Mouse (Mus musculus) forebrain, embryonic 11.5 days (tissue): Measurements from ENCODE around the gene Inf2. TPM values are rescaled to one million over a fixed set of nuclear protein-coding genes. Genes with fewer than 3 reads are reported as not detected.
A peak's percentile ranks its signal among the peaks of the same experiment; 100 is the strongest.

Experiments used
- ATAC-seq: fragments of 200-750 bp; cut with Nextera tagmentation; replicated peaks from 2 replicates; pipeline ENCODE4 v1.8.0; 2017; ENCODE audit warnings: moderate TSS enrichment; ENCODE audit not compliant: low FRiP score
- DNase-seq: peaks from one replicate; pipeline ENCODE4 v3.0.0-alpha.2; 2017; ENCODE audit warnings: low spot score
- H3K27ac ChIP-seq: fragments of 300-500 bp; sonication (generic); 2 replicates; pipeline ENCODE4 v1.5.1; 2014; ENCODE audit warnings: low read depth, low read length
- H3K27me3 ChIP-seq: fragments of 300-500 bp; sonication (generic); 2 replicates; pipeline ENCODE4 v1.6.1; 2014; ENCODE audit warnings: mild to moderate bottlenecking, low read length, mixed read lengths; ENCODE audit not compliant: control insufficient read depth, insufficient read depth
- H3K36me3 ChIP-seq: fragments of 300-500 bp; sonication (generic); 2 replicates; pipeline ENCODE4 v1.6.1; 2014; ENCODE audit warnings: mild to moderate bottlenecking, low read length, moderate library complexity, mixed read lengths; ENCODE audit not compliant: control insufficient read depth, insufficient read depth
- H3K4me1 ChIP-seq: fragments of 300-500 bp; sonication (generic); replicated peaks from 2 replicates; pipeline ENCODE4 v1.6.1; 2014; ENCODE audit warnings: low read length, mixed read lengths; ENCODE audit not compliant: control insufficient read depth, insufficient read depth
- H3K4me2 ChIP-seq: fragments of 300-500 bp; sonication (generic); 2 replicates; pipeline ENCODE4 v1.6.1; 2014; ENCODE audit warnings: low read depth, mild to moderate bottlenecking, low read length, moderate library complexity, mixed read lengths; ENCODE audit not compliant: severe bottlenecking
- H3K4me3 ChIP-seq: fragments of 300-500 bp; sonication (generic); 2 replicates; pipeline ENCODE4 v1.5.1; 2014; ENCODE audit warnings: low read depth, low read length
- H3K9ac ChIP-seq: fragments of 300-500 bp; sonication (generic); 2 replicates; pipeline ENCODE4 v1.6.1; 2014; ENCODE audit warnings: low read length
- H3K9me3 ChIP-seq: fragments of 300-500 bp; sonication (generic); 2 replicates; pipeline ENCODE4 v1.6.1; 2016; ENCODE audit warnings: low read length, mixed read lengths; ENCODE audit not compliant: control insufficient read depth
- WGBS: fragments of 180-500 bp; shearing (Covaris S2); extraction: QIAGEN DNeasy Blood & Tissue Kit; methylation state at CpG from one replicate; pipeline ENCODE4 v1.1.7; 2014; 5-methylcytosine and 5-hydroxymethylcytosine counted together
- polyA plus RNA-seq: library from polyadenylated mRNA; unstranded; fragments of >200 nt; fragmentation: Nextera tagmentation; extraction: Ambion mirVana; gene quantifications from 2 replicates; pipeline ENCODE4 v1.2.1, GENCODE M21; 2014

Gene Inf2
- polyA plus RNA-seq, 1 experiment from 2014 or later: 1.6 TPM

GRCm38 (mm10) chr12:112587125-112588124 lies 1.2 kb upstream of the Inf2 start:
- no peaks in the 10 kb centered on the region for H3K9me3 ChIP-seq
- no peak overlapping the region for H3K4me2 ChIP-seq
- H3K27ac ChIP-seq: no peak overlapping the region
- 86% methylated on average over 14 of the region's 14 CpGs for WGBS
- H3K4me3 ChIP-seq: no peak overlapping the region
- ATAC-seq (no peak), DNase-seq (no peak)
- peaks cover 26% of the 10 kb centered on the region for H3K27me3 ChIP-seq
- no peaks in the 10 kb centered on the region for H3K36me3 ChIP-seq
- peaks cover 7% of the 10 kb centered on the region; the same call in 1 of the 2 replicates for H3K4me1 ChIP-seq
- no peak overlapping the region for H3K9ac ChIP-seq

- Histone ChIP-seq H3K4me2 (peak overlapping the region; percentile 91), H3K4me3 (peak overlapping the region; percentile 48; the same call in 1 of the 2 replicates), H3K9ac (peak overlapping the region; percentile 55; the same call in 1 of the 2 replicates), H3K36me3 (no peaks in the 10 kb centered on the region), H3K27ac (no peak overlapping the region), H3K27me3 (peaks cover 26% of the 10 kb centered on the region), H3K4me1 (peaks cover 7% of the 10 kb centered on the region; the same call in 1 of the 2 replicates), H3K9me3 (no peaks in the 10 kb centered on the region)
- DNase-seq (no peak), ATAC-seq (no peak)
- 64% methylated on average over 8 of the region's 8 CpGs for WGBS
Observed at GRCm38 (mm10) chr12:112589491-112590191, 1.1 kb downstream of the Inf2 start.

DNA sequence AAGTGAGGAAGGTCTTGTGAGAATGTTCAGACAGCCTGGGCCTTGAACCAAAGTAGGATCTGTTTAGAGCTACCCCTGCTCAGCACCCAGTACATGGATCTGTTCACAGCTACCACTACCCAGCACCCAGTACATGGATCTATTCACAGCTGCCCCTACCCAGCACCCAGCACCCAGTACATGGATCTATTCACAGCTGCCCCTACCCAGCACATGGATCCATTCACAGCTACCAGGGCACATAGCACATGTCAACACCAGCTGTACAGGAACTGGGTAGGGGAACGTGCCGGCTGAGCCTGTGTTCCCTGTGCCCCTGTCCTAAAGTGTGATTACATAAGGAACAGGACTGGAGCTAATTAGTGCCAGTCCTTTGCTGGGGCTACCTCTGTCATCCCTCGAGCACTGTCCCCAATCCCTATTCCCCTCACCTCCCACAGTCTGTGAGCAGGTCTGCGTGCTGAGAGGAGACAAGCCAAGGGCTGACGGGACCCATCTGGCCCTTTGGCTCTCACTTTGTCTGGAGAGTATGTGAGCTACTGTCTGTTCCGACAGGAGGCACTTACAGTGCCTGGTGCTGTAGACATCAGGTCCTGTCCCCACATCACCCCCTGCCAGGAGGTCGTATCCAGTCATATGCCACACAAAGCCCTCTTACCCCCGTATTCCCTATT lies 2.1 kb downstream of the Inf2 start:
- Histone ChIP-seq H3K9me3 (no peaks in the 10 kb centered on the region), H3K4me1 (peaks cover 7% of the 10 kb centered on the region; the same call in 1 of the 2 replicates), H3K27ac (no peak overlapping the region), H3K9ac (no peak overlapping the region), H3K4me2 (no peak overlapping the region), H3K4me3 (no peak overlapping the region), H3K27me3 (peaks cover 26% of the 10 kb centered on the region), H3K36me3 (no peaks in the 10 kb centered on the region)
- WGBS: 81% methylated on average over 8 of the region's 8 CpGs
- ATAC-seq (no peak), DNase-seq (no peak)

DNA sequence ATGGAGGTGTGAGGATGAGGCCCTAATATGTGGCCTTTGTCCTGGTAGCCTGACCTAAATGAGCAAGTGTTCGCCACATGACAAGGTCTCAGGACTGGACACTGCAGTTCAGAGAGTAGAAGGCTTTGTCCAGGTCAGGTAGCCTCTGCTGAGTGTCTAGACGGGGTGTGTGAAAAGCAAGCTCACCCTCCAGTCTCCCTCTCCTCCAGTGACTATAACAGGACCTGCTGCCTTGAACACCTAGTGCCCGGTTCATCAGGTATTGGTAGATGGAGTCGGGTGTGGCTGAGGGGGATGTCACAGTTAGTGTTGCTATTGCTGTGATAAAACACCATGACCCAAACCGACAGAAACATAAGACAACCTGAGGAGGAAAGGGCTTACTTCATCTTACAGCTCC lies 2.7 kb downstream of the Inf2 start:
- Histone ChIP-seq H3K9me3 (no peaks in the 10 kb centered on the region), H3K4me3 (no peak overlapping the region), H3K4me1 (peaks cover 7% of the 10 kb centered on the region; the same call in 1 of the 2 replicates), H3K36me3 (no peaks in the 10 kb centered on the region), H3K27ac (no peak overlapping the region), H3K9ac (no peak overlapping the region), H3K27me3 (peaks cover 26% of the 10 kb centered on the region), H3K4me2 (no peak overlapping the region)
- DNase-seq: no peak
- ATAC-seq: no peak
- whole genome bisulfite sequencing: 92% methylated on average over 5 of the region's 5 CpGs

DNA sequence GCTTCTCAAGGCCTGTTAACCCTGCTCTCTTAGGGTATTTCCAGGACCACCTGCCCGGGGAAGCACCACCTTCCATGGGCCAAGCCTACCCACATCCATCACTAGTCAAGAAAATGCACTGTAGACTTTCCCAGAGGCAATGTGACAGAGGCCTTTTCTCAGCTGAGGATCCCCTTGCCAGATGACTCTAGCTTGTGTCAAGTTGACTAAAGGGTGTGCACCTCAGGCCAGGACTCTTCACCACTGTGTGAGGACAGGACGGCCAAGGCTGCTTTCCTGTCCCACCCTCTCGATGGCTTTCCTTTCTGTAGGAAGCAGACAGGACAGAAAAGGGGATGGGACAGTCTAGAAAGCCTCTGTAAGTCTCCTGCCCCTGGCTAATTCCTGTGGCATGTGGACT lies 3.1 kb downstream of the Inf2 start:
- Histone ChIP-seq H3K4me3 (no peak overlapping the region), H3K27ac (no peak overlapping the region), H3K27me3 (peaks cover 26% of the 10 kb centered on the region), H3K9ac (no peak overlapping the region), H3K4me2 (no peak overlapping the region), H3K4me1 (peaks cover 7% of the 10 kb centered on the region; the same call in 1 of the 2 replicates), H3K9me3 (no peaks in the 10 kb centered on the region), H3K36me3 (no peaks in the 10 kb centered on the region)
- WGBS: 84% methylated on average over 3 of the region's 3 CpGs
- DNase-seq: no peak
- no peak for ATAC-seq

DNA sequence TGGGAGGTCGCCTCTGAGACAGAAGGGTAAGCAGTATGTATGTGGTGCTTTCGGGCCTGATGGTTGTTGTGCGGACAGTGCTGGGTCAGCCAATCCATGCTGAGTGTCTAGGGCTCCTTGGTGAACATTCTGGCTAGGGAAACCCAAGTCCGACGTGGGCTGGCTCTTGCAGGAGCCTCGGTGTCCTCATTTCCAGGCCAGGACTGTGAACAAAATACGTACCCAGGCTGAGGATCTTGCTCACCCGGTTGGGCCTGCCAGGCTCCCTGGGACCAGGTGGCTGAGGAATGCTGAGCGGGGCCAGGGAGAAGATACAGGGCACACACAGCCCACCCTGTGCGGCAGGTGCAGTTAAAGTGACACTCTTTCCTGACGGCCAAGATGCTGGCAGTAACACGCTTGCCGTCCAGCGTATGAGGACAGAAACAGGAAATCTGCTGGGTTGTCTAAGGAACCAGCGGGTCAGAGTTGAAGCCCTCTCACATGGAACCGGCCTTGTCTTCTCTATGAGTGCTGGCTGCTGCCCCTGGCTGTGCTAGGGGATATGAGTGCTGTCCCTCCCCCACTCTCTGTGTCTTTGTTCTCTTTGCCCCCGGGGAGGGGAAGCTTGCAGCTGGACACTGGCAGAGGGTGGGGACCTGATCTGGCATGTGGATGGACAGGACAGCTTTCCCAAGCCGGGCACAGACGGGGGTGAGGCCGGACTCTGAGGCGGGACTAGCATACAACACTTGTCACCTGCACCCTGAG lies 4.6 kb downstream of the Inf2 start:
- Histone ChIP-seq H3K4me3 (no peak overlapping the region), H3K9ac (no peak overlapping the region)

GRCm38 (mm10) chr12:112593951-112594915 lies 5.6 kb downstream of the Inf2 start:
- no peak overlapping the region for H3K4me2 ChIP-seq
- peaks cover 8% of the 10 kb centered on the region for H3K27me3 ChIP-seq
- H3K4me1 ChIP-seq: peaks cover under 1% of the 10 kb centered on the region; the same call in 1 of the 2 replicates
- H3K27ac ChIP-seq: no peak overlapping the region
- ATAC-seq (no peak), DNase-seq (no peak)
- H3K9ac ChIP-seq: no peak overlapping the region
- 75% methylated on average over 16 of the region's 16 CpGs for WGBS
- no peak overlapping the region for H3K4me3 ChIP-seq
- no peaks in the 10 kb centered on the region for H3K36me3 ChIP-seq
- no peaks in the 10 kb centered on the region for H3K9me3 ChIP-seq

More for the DNA sequence above, 4.6 kb downstream of the Inf2 start:
- peaks cover 16% of the 10 kb centered on the region for H3K27me3 ChIP-seq
- H3K36me3 ChIP-seq: no peaks in the 10 kb centered on the region
- ATAC-seq (no peak), DNase-seq (no peak)
- H3K4me1 ChIP-seq: peaks cover 7% of the 10 kb centered on the region; the same call in 1 of the 2 replicates
- WGBS: 74% methylated on average over 21 of the region's 21 CpGs
- no peak overlapping the region for H3K27ac ChIP-seq
- no peaks in the 10 kb centered on the region for H3K9me3 ChIP-seq
- H3K4me2 ChIP-seq: no peak overlapping the region
